Mouse (Mus musculus) kidney, adult 9 months (tissue): ENCODE data around the gene Cdca7l.

Source experiments
- DNase-seq: peaks from one replicate; pipeline ENCODE4 v3.0.0; 2022

Cdca7l gene

DNA sequence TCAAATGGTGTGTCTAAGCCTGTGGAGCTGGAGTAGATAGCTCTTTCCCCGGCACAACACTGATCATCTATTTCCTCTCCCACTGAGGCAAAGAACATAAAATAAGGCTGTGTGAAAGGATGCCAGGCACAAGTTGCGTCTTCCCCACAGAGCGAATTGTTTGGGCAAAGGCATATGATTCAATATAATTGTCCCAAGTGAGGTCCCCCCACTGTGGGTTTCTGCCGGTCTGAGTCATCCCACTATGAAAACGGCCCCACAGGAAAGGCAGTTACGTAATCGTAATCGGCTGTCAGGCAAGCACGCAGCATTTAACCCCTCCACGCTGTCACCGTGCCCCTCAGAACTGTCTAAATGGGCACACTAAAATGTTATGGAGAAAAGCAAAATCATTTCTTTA is 6.0 kb downstream of the Cdca7l start:
- no peak for DNase-seq

DNA sequence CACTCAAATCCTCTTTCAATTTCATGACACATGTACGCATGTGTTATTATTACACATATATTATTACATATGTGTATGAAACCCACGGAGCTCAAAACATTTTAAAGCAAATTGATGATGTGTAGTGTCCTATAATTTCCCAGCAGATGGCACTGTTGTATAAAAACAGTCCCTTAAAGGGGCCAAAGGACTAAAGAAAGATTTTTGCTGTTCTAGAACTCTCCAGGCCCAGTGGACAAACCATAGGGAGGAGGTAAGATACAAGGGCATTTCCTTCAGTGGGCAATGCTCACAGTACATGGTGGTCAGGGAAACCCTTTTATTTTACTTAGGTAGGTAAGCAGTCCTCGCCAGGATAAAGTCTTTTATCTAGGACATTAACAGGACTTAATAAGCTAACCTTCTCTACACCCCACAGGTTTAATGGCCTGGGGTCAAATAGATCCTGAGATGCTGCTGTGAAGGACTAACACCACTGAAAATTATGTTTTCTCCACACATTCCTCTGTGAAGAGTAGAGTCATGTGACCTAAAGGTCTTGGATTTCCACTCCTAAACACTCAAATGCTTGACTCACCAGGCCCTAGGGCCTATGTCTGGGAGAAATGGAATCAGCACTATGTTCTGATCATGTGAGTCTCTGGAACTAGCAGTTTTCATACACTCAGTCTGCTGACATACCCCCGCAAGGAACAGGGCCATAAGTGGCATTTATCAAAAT is 16.2 kb downstream of the Cdca7l start:
- peak; percentile 35 for DNase-seq

DNA sequence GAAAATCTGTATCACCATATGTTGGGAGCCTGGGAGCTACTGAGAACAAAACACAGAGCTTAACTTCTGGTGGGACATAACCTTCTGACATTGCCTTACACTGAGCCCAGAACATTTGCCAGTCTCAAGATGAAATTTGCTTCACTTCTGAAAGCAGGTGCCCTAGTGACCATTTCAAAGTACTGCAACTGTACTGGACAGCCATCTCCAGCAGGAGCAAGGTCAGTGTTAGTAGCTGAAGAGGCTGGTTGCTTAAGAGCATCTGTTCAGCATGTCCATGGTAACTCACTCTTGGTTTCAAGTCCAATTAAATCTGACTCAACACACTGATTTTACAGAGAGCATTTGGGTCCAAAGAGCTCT is 16.8 kb downstream of the Cdca7l start:
- peak; percentile 13 for DNase-seq

DNA sequence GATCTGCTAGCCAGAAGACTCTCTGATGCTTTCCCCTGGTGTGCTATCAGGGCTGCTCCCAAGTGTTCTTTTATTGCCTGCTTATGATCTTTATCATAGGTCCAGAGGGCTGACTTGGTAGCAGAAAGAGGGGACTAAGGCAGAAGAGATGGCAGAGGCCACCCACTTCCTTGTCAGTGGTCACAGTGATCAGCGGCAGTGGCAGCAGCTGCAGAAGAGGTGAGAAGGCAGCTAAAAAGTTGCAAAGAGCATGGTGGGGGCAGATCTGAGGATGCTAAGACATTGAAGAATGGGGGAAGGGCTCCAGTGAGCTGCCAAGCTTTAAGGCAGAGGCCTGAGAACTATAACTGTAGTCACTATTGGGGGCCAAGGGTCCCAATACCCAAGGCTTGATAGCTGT is 17.3 kb downstream of the Cdca7l start:
- DNase-seq: no peak

DNA sequence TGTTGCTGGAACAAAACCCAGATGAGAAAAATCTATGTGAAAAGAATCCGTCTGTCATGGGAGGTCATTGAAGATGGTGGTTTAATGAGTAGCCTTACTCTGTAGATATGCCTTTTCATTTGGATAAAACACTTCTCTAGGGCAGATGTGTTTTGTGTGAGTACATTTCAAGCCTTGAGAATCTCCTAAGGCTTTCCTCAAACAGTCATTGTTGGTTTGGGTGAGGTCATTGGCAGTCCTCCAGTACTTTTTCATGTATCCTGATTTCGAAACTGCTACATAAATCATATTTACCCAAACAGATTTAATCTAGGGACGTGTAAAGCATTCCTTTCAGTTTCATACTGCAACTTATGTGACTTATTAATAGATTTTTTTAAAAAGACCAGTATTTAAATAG is 24.3 kb downstream of the Cdca7l start:
- DNase-seq: peak; percentile 34

DNA sequence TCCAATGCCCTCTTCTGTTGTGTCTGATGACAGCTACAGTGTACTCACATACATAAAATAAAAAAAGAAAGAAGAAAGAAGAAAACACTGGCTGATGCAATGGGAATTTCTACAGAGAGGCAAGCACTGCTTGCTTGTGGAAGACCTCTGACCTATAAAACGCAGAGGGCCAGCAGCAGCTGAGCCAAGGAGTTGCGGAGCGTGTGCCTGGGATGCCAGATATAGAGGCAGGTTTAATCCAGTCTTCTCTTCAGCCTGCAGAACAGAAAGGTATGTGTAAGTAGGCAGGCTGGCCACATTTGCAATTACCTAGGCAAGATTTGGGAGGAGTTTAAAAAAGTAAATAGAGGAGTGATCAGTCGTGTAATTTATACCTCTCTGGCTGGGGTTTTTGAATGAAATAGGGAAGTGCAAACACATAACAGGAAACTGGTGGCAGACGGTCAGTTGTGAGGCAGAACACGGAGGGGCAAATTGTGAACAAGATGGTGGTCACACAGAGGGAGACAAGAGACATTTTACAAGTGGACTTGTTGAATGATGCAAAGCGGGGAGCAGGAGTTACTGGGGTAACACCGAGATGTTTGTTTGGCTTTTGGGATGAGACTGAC is 27.4 kb downstream of the Cdca7l start:
- DNase-seq: no peak

DNA sequence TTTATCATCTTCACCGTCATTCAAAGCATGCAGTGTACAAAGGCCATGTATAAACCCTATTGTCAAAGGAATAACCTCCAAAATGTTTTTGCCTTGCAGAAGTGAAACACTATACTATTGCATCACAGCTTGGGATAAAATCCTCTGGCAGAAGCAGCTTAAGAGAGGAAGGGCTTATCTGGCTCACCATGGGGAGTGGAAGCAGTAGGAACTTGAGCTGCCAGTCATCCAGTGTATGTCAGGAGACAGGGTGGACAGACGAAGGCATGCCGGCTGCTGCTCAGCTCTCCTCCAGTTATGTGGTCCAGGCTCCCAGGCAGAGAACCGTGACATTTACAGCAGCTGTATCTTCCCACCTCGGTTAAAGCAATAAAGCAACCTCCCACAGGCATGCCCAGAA is 28.1 kb downstream of the Cdca7l start:
- DNase-seq: no peak

DNA sequence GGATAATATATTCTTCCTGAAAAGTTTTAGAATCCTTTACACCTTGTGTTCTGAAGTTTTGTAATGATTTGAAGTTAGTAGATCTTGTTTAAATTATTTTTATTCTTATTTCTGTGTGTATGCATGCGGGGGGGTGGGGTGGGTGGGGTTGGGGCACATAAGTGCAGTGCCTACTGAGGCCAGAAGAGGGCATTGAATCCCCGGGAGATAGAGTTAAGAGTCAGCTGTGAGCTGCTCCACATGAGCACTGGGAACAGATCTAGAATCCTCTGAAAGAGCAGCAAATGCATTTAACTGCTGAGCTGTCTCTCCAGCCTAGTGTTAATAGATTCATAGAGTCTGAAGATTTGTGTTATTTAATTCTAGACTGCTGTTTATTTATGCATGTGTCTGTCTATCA is 30.6 kb downstream of the Cdca7l start:
- no peak for DNase-seq

DNA sequence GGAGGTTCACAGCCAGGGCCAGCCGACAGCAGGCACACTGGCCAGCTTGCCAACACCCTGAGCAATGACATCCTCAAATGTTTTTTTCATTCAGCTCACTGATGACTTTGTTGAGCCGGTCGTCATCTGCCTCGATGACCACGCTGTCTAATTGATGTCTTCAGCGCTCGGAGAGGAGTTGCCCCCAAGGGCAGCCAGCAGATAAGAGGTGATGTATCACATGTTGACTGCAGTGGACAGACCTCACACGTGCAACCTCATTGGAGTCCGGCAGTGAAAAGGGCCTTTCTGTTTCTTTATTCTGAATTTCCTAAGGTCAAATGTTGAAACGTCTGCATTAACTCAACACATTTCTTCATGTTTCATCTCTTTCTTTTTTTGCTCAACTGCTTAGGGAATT is 31.3 kb downstream of the Cdca7l start:
- DNase-seq: no peak

DNA sequence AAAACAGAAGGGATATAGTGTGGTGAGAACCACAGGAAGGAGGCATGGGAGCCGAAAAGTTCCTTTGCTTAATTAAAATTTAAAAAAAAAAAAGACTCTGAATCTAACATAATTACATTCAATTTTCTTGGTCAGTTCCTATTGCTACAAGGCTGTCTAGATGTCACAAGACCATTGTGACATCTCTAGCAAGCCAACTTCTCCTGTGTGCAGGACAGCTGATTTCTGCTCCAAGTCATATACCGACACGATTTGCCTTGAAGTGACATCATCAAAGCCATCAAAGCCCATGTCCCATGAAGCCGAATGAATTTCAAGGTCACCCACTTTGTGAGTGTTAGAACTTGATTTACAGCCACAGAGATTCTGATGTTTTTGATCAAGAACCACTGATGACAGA is 33.3 kb downstream of the Cdca7l start:
- no peak for DNase-seq

DNA sequence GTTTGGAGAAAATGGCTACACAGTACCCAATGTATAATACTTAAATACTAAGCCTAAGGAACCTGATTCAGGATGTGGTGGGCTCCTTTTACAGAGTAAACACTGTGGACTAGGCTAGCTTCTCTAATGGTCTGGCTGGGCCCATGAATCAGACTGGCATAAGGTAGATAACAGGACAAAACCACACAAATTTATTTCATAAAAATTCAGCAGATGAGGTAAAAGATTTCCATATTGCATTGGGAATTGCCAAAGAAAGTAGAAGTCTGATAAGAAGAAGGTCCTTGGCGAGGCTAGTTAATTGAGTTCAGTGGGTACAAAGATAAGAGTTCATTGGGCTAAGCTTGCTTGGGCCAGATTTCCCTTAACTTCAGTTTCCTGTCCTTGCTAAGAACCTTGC is 36.6 kb downstream of the Cdca7l start:
- DNase-seq: no peak

DNA sequence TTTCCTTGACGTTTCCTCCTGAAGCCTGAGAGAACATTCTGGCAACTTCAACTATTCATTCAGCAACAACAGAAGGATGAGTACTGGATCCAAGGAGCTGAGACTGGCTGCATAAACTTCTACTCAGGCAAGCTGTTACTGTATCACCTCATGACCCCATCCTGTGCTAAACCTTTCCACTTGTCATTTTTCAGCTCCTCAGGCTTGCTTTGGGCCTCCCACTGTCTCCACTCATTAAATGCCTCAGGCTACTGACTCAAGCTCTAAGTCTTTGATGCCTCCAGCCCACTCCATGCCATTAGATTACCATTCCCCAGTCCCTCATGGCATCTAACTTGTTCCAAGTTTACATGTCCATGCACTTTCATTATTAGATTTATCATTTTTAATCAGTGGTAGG is 38.6 kb downstream of the Cdca7l start:
- no peak for DNase-seq

DNA sequence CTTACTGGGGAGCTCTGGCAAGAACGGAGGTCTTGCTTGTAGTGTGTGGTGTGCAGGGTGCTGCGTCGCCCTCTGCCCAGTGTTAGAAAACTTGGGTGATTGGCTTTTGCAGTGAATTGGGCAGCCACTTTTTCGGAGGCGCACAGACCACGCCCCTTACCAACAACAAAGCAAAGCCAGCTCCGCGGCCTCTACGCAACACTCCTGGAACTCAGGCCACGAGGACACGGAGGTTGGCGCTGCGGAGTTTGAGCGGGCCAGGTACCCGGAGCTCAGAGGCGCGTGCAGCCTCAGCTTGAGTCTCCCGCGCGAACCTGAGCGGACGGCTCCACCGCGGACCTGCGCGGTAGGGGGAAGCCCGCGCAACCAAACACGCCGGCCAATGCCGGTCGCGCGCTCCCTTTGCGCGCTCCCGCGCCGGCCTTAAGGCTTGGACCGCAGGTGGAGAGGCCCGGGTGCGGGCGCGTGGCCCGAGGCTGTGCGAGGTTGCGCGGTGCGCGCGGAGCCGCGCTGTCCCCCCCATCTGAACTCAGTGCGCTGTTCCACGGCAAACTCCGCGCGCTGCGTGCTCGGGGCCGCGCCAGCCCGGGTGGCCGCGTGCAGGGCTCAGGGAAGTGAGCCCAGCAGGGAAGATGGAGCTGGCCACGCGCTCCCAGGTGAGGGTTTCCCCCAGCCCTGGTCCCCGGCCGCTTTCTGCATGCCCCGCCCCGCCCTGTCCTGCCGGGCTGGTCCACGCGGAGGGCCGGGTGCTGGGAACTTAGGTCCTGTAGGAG is 39.4 kb downstream of the Cdca7l start:
- peak; percentile 43 for DNase-seq

DNA sequence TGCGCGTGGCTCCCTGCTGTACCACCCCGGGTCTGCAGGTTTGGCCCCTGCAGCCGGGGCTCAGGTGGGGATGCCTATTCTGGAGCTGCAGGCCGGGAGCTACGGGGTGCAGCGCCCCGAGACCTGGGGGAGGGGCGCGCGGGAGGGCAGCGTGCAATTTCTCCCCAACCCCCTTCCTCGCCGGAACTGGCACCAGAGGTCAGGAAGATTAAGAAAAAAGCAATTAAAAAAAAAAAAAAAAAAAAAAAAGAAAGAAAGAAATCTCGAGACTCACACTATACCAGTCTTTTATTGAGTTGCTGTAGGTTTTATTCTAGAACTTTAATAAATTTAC is 40.0 kb downstream of the Cdca7l start:
- DNase-seq: no peak

DNA sequence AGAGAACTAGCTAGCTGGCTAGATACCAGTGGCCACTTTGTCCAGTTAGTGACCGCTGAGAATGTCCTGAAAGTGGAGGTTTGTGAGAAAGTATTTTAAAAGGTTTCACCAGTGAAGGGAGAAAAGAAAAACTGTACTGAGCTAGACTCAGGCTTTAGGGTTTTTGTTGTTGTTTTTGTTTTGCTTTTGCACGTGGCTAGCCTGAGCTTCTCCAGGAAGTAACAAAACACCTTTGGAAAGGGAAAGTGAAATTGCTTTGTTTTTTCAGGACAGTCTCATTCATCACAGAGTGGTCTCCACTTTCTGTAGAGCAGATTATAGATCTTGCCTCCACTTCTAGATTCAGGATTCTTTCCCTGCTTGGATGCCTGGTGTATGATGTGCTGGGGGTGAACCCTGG is 40.8 kb downstream of the Cdca7l start:
- no peak for DNase-seq

DNA sequence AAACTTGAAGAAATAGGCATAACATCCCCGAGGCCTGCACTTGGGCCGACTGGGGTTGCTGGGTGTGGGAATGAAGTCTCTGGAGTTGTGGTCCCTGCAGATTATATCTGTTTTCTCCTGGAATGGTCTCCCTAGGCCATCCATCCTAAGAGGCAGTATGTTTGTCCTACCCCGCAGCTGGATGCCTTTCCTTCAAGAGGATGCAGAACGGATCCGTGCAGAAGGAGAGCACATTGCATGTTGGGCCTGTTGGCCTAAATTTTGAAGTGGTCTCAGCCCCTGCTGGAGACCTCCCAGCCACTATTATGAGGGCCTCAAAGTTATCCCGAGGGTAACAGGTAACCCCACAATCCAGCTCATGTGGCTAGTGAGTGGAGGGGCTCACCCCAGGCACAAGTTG is 44.5 kb downstream of the Cdca7l start:
- no peak for DNase-seq

DNA sequence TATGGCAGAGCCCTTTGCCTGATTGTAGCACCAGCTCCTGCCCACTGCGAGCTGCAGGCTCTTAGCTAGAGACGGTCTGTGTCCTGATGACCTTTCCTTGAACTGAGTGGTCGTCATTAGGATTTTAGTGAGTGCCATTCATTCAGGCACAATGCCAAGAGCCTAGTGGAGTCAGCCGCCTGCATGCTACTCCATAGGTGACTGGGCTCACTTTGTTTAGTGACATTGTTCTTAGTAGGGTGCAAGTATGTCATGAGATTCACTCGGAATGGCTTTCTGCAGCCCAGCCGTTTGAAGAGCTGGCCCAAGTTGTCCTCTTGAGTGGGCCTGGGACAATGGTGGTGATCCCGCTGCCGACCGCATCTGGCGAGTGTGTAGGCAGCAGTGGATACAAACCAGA is 46.4 kb downstream of the Cdca7l start:
- no peak for DNase-seq

DNA sequence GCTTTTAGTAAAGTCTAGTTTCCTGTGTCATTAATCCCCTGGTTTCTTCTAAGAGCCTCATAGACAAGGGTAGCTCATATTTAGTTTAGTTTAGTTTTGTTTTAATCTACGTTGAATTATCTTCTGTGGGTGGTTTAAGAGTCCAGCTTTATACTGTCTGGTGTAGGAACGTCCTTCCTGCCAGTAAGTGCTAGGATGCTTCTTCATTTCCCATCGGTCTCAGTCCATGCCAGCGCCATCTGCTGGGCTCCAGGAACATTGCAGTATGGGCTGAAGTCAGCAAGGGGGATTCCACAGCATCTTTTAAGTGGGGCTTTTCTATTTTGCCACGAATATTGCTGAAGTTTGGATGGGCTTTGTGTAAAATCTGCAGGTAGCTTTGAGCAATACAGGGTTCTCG is 49.2 kb downstream of the Cdca7l start:
- DNase-seq: peak; percentile 47

DNA sequence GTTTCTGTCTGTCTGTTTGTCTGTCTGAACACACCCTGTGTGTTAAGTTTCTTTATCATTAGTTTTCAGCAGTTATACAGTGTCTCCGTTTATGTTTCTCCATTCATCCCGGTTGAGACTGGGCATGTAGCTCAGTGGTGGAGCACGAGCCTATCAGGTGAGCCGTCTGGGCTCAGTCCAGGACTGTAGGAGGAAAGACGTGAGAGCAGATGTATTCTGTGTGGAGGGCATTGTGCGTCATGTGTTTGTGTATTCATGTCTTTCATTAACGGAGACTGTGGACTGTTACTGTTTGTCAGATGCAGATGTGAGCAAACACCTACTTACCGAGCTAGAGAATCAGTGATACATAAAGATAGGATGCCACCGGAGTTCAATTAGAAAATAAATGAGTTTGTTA is 52.9 kb downstream of the Cdca7l start:
- no peak for DNase-seq

DNA sequence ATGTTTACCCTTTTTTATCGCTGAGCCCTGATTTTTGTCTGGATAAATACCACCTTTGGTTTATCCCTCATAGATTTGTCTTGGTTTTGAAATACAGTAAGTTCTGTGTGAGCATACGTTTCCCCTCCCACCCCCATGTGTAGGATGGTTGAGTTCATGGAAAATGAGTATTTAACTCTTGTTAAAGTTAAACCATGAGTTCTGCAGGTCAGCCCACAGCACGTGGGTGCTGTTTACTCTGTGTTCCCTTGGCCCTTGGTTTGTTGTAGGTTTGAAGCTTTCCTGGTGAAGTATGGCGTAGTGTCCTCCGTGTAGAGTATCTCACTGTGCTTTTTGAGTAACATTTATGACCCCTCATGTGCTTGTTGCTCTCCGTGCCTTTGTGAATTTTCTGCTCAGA is 53.8 kb downstream of the Cdca7l start:
- DNase-seq: no peak

DNA sequence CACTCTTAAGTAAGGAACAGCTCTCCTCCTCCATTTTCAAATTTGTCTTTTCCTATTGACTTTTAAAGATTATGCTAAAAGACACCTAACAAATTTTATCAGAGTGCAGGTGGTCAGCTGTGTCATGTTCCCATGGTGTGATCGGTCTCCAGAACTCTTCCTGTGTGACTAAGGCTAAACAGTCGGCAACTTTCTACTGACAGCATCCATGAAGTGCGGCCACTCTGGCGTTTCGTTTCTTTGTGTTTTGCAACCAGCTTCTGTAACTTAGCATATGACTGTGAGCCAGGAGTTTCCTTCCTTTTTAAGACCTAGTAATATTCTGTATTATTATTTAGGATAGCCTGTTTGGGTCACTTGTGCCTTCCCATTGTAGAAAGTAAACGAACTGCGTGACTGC is 56.8 kb downstream of the Cdca7l start:
- no peak for DNase-seq

DNA sequence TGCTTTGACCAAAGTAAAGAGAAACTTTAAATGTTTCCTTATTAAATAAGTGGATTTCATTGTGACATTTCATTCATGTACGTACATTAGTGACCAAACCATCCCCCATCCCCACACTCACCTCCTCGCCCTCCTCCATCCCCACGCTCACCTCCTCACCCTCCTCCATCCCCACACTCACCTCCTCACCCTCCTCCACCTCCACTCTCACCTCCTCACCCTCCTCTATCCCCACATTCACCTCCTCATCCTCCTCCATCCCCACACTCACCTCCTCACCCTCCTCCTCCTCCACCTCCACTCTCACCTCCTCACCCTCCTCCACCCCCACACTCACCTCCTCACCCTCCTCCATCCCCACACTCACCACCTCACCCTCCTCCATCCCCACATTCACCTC is 57.2 kb downstream of the Cdca7l start:
- no peak for DNase-seq

DNA sequence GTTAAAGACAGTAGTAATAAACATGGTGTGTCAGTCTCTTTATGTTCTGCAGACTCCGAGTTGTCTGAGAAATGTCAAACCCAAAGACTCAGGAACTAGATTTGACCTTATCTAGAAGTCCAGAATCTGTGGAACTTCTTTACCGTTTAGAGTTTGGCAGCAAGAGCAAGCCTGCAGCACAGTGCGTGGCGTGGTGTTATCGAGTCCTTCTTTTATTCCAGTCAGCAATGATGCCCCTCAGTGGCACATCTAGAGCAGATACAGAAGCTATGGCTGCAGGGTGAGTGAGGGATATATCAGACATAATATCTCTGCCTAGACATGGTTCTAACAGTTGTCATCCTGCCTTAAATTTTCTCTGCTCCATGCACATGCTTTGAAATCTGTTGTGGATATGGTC is 58.6 kb downstream of the Cdca7l start:
- DNase-seq: no peak

DNA sequence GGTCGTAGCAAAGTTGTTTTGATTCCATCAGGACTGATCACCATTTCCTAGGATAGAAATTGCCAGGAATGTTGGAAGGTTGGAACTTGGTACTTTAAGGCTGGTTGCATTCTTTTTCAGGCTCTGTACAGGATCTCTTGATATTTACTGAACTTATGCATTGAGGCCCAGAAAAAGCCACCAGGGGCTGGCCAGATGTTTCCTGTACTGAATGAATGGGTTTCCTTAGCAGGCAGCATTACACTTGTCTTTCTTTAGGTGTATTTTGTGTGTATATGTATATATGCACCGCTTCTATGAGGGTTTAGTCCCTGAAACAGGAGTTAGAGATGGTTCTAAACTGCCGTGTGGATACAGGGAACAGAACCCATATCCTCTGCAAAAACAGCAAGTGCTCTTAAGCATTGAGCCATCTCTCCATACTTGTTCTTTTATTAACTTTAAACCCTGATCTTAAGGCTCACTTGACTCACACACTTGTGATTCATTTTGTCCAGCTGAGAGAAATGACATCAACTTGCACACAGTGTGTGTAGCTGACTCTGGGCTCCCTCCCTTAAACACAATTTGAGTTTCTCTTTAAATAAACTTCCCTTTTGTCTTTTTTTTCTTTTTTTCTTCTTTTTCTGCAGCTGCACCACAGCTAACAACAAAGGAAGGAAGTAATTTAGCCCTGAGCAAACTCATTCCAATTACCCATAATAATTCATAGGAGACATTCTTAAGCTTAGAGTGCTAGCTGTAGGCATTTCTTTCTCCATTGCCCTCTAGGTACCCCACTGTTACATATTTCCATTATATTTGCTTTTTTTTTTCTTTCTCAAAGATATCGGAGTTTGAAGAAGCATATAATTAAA is 63.8 kb downstream of the Cdca7l start:
- DNase-seq: no peak
